Mouse (Mus musculus): ENCODE measurements around the gene Ift81.

GRCm38 (mm10) chr5:122520254-122521129 is 93.8 kb downstream of the Ift81 start:
- TF ChIP-seq CTCF (conservative IDR thresholded peaks at IDR 0.05; ENCODE audit: insufficient read depth, insufficient read length, low read depth, low read length) (no peak), POLR2A (IDR thresholded peaks at IDR 0.05; ENCODE audit: low read depth, low read length) (no peak)

Measured in kidney, adult 2 months (tissue).